Mouse (Mus musculus): Measurements from ENCODE around the gene Ppp1r32.

DNA sequence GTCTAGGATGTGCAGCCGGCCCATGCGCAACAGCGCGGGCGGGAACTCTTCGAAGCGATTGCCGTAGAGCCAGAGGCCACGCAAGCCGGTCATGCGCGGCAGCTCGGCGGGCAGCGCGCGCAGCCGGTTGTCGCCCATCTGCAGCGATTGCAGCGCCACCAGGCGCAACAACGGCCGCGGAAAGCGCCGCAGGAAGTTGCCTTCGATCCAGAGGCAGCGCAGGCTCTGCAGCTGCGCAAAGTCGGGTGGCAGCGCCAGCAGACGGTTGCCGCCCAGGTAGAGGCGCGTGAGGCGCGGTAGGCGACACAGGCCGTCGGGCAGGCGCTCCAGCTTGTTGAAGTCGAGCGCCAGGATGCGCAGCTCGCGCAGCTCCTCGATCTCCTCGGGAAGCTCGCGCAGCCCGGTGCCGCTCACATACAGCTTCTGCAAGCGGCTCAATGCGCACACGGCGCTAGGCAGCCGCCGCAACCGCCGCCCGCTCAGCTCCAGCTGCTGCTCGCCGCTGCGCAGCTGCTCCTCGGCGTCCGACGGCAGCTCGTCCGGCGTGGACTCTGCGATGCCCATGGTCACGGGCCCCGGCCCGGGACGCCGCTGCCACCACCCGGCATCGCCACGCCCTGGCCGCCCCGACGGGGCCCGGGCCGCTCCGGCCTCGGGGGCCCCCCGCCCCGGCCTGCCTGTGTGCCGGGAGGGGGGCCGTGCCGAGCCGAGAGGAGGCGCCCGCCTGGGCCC lies 25.8 kb downstream of the Ppp1r32 start, which contains the start of gene Lrrc10b:
- TF ChIP-seq CTCF (IDR thresholded peaks at IDR 0.05; ENCODE audit: insufficient read depth, low read length): no peak
- TF ChIP-seq POLR2A (IDR thresholded peaks at IDR 0.05; ENCODE audit: borderline replicate concordance, extremely low read depth, low read depth, low read length): peak; percentile 15; the same call in 1 of the 2 replicates
